Mouse (Mus musculus) heart, adult 2 months (tissue): ENCODE measurements at regions not wholly inside any gene's neighbourhood (a gene's known extent, or its start where the extent isn't known, plus 50 kb on each side); places are given as distances from the start of the nearest gene placed in this dataset.

Experiments
- DNase-seq, 2 experiments: peaks; one replicate each; pipeline ENCODE4 v3.0.0; 2021
- H3K27ac ChIP-seq: fragments of 200-600 bp; 2 replicates; pipeline ENCODE4 v1.8.1; 2022
- H3K27me3 ChIP-seq: fragments of 200-500 bp; 2 replicates; pipeline ENCODE4 v1.6.1; 2012; ENCODE audit warnings: mild to moderate bottlenecking, low read length, inconsistent platforms, mixed read lengths; ENCODE audit not compliant: control insufficient read depth, insufficient read depth
- H3K36me3 ChIP-seq: fragments of 200-500 bp; 2 replicates; pipeline ENCODE4 v1.6.1; 2012; ENCODE audit warnings: low read length, inconsistent platforms; ENCODE audit not compliant: control insufficient read depth, insufficient read depth
- H3K4me1 ChIP-seq: fragments of 200-500 bp; 2 replicates; pipeline ENCODE4 v1.6.1; 2011; ENCODE audit warnings: low read length; ENCODE audit not compliant: control insufficient read depth, insufficient read depth
- H3K4me3 ChIP-seq: fragments of 200-600 bp; 2 replicates; pipeline ENCODE4 v1.8.1; 2022
- H3K79me2 ChIP-seq: fragments of 200-500 bp; replicated peaks from 2 replicates; pipeline ENCODE4 v1.6.1; 2012; ENCODE audit warnings: mild to moderate bottlenecking, inconsistent platforms, low read length, moderate library complexity, mixed read lengths; ENCODE audit not compliant: control insufficient read depth, insufficient read depth
- H3K9ac ChIP-seq: fragments of 200-500 bp; 2 replicates; pipeline ENCODE4 v1.6.1; 2012; ENCODE audit warnings: low read depth, mild to moderate bottlenecking, control low read depth, inconsistent platforms, low read length, mixed read lengths
- CTCF ChIP-seq: fragments of 200-600 bp; IDR thresholded peaks from 2 replicates; pipeline ENCODE4 v1.8.1; 2022; ENCODE audit warnings: antibody characterized with exemption, mild to moderate bottlenecking, moderate library complexity
- EP300 ChIP-seq: fragments of 200-500 bp; IDR thresholded peaks from 2 replicates; pipeline ENCODE4 v1.6.1; 2011; ENCODE audit warnings: low read depth, low read length, control low read depth; ENCODE audit not compliant: insufficient read depth
- POLR2A ChIP-seq: fragments of 200-500 bp; IDR thresholded peaks from 2 replicates; pipeline ENCODE4 v1.6.1; 2011; ENCODE audit warnings: mild to moderate bottlenecking, low read depth, low read length, control low read depth; ENCODE audit not compliant: insufficient read depth
- WGBS: fragments of 180-500 bp; shearing (Covaris S2); methylation state at CpG from one replicate; pipeline ENCODE4 v1.1.7; 2018; 5-methylcytosine and 5-hydroxymethylcytosine counted together
- intact Hi-C: fragments of 180-260 bp; cut with DNase I; formaldehyde crosslinking; loops from one replicate; pipeline ENCODE4 v1.15.1; 2025

GRCm38 (mm10) chr1:33244691-33245090 lies 424.9 kb downstream of the Prim2 start:
- H3K36me3 ChIP-seq: no peaks in the 10 kb centered on the region
- DNase-seq: no peak

DNA sequence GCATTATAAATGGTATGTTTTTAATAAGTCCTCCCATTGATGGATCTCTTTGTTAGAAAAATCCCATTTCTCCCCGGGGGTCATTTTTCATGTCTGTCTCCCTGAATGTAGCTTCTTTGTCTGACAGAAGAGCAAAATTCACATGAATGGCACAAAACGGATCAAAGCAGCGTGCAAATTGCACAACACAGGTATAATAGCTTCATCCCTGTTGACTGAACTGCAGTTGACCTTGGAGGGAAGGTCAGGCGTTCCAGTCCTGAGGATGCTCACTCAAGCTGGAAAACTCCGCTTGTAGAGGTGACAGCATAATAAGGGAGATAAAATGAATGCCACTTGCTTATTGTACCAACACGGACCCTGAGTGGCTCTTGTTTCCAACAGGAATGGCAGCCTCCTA lies 446.6 kb downstream of the Prim2 start:
- no peak overlapping the region for H3K9ac ChIP-seq
- no peak for TF ChIP-seq POLR2A
- no peak for TF ChIP-seq EP300
- no peak for TF ChIP-seq CTCF
- no peaks in the 10 kb centered on the region for H3K27me3 ChIP-seq
- no peak for DNase-seq
- H3K27ac ChIP-seq: no peak overlapping the region
- no peaks in the 10 kb centered on the region for H3K36me3 ChIP-seq
- no peaks in the 10 kb centered on the region for H3K4me1 ChIP-seq
- intact Hi-C loops: no loop called here
- no peaks in the 10 kb centered on the region for H3K79me2 ChIP-seq
- H3K4me3 ChIP-seq: no peak overlapping the region
- 83% methylated on average over 6 of the region's 6 CpGs for WGBS

More at GRCm38 (mm10) chr1:33244691-33245090, 424.9 kb downstream of the Prim2 start:
- 66% methylated on average over 8 of the region's 8 CpGs for WGBS
- no peak for TF ChIP-seq EP300
- TF ChIP-seq POLR2A: no peak
- no peak for TF ChIP-seq CTCF
- Histone ChIP-seq H3K4me1 (no peaks in the 10 kb centered on the region), H3K79me2 (no peaks in the 10 kb centered on the region), H3K27me3 (no peaks in the 10 kb centered on the region), H3K27ac (no peak overlapping the region), H3K4me3 (no peak overlapping the region), H3K9ac (no peak overlapping the region)
- intact Hi-C loops: no loop called here

DNA sequence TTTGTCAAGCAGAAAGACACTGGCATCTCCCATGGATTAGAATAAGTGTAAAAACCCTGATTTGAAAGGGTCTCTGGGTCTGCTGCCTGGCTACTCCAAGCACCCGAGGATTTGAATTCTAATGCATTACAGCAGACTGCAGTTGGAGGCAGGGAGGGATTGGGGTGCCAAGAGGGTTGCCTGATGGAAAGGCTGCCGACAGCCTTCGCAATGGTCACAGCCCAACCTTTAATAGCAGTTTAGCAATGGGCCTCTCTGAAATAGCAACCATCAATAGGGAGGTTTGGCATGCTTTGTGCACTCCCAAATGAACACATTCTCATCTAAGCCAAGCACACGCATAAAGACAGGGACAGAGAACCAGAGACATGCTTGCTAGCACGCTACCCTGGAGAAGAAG lies 454.8 kb downstream of the Prim2 start:
- H3K4me1 ChIP-seq: no peaks in the 10 kb centered on the region
- intact Hi-C loops: no loop called here
- no peak overlapping the region for H3K27ac ChIP-seq
- no peaks in the 10 kb centered on the region for H3K27me3 ChIP-seq
- DNase-seq: no peak
- 71% methylated on average over 5 of the region's 5 CpGs for WGBS
- H3K4me3 ChIP-seq: no peak overlapping the region
- no peaks in the 10 kb centered on the region for H3K79me2 ChIP-seq
- no peaks in the 10 kb centered on the region for H3K36me3 ChIP-seq
- TF ChIP-seq EP300 (no peak), CTCF (no peak), POLR2A (no peak)
- H3K9ac ChIP-seq: no peak overlapping the region

DNA sequence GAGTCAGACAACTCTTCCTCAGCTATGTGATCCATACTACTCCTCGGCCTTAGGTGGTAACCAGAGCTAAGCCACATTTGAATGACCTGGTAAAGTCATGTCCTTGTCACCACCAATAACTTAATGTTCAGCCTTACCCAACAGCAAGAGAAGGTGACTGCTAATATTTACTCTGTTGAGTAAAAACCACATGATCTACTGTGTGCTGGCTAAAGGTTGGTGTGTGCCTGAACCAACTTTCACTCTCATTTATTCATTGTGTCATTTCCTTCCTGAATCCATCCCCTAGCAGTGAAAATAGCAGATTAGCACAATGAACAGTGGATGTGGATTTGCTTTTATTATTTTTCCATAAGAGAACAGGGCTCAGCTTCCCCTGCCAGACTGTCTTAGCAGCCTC lies 455.2 kb downstream of the Prim2 start:
- TF ChIP-seq POLR2A (no peak), EP300 (no peak), CTCF (no peak)
- 83% methylated on average over 1 of the region's 1 CpGs for WGBS
- Histone ChIP-seq H3K4me3 (no peak overlapping the region), H3K9ac (no peak overlapping the region), H3K79me2 (no peaks in the 10 kb centered on the region), H3K27me3 (no peaks in the 10 kb centered on the region), H3K36me3 (no peaks in the 10 kb centered on the region), H3K27ac (no peak overlapping the region), H3K4me1 (no peaks in the 10 kb centered on the region)
- intact Hi-C loops: no loop called here
- DNase-seq: no peak

- no peaks in the 10 kb centered on the region for H3K79me2 ChIP-seq
- H3K4me3 ChIP-seq: no peak overlapping the region
- no peaks in the 10 kb centered on the region for H3K4me1 ChIP-seq
- intact Hi-C loops: no loop called here
- no peak for TF ChIP-seq EP300
- no peak for TF ChIP-seq CTCF
- TF ChIP-seq POLR2A: no peak
- DNase-seq: no peak
- 47% methylated on average over 6 of the region's 6 CpGs for WGBS
- H3K27ac ChIP-seq: no peak overlapping the region
- no peaks in the 10 kb centered on the region for H3K27me3 ChIP-seq
- H3K9ac ChIP-seq: no peak overlapping the region
- no peaks in the 10 kb centered on the region for H3K36me3 ChIP-seq
These were observed 467.9 kb downstream of the Prim2 start for GRCm38 (mm10) chr1:33201571-33202189.

GRCm38 (mm10) chr1:33195114-33195513 lies 474.5 kb downstream of the Prim2 start:
- H3K36me3 ChIP-seq: no peaks in the 10 kb centered on the region
- no peaks in the 10 kb centered on the region for H3K79me2 ChIP-seq
- intact Hi-C loops: no loop called here
- WGBS: 59% methylated on average over 2 of the region's 2 CpGs
- H3K4me1 ChIP-seq: no peaks in the 10 kb centered on the region
- no peak for TF ChIP-seq EP300
- TF ChIP-seq CTCF: no peak
- no peak for TF ChIP-seq POLR2A
- H3K4me3 ChIP-seq: no peak overlapping the region
- H3K27me3 ChIP-seq: no peaks in the 10 kb centered on the region
- H3K9ac ChIP-seq: no peak overlapping the region
- no peak for DNase-seq
- H3K27ac ChIP-seq: no peak overlapping the region
